Mouse (Mus musculus): Measurements from ENCODE around the gene Flot1. TPM values are rescaled to one million over a fixed set of nuclear protein-coding genes. Genes with fewer than 3 reads are reported as not detected.
"Not testable (repeated sequence)": the region's sequence is repeated elsewhere in the genome, so short reads cannot be mapped to it uniquely, and the experiment has no call there.

The Flot1 gene
- polyA plus RNA-seq, 1 experiment from 2014 or later = 59.3 TPM

- peak overlapping the region; percentile 99 for H3K9ac ChIP-seq (ENCODE audit: low read depth, low read length)
- H3K27me3 ChIP-seq (replicated peaks; ENCODE audit: control insufficient read depth, insufficient read depth, low read length) = no peaks in the 10 kb centered on the region
- no peaks in the 10 kb centered on the region for H3K9me3 ChIP-seq (ENCODE audit: control insufficient read depth, low read length)
- H3K27ac ChIP-seq (ENCODE audit: low read depth, low read length) = peak overlapping the region; percentile 98
- H3K36me3 ChIP-seq (ENCODE audit: control insufficient read depth, insufficient read depth, low read length) = peaks cover 33% of the 10 kb centered on the region
- H3K4me3 ChIP-seq (ENCODE audit: low read depth, low read length) = peak overlapping the region; percentile 89
- DNase-seq (ENCODE audit: low spot score) (peak; percentile 69), ATAC-seq (replicated peaks; ENCODE audit: low FRiP score) (no peak)
- H3K4me2 ChIP-seq = peak overlapping the region; percentile 95
- peaks cover 30% of the 10 kb centered on the region for H3K4me1 ChIP-seq (replicated peaks; ENCODE audit: control insufficient read depth, insufficient read depth, low read length)
- WGBS = 7% methylated on average over 24 of the region's 24 CpGs
Observed at GRCm38 (mm10) chr17:35836178-35836965, 13.3 kb downstream of the Flot1 start.

DNA sequence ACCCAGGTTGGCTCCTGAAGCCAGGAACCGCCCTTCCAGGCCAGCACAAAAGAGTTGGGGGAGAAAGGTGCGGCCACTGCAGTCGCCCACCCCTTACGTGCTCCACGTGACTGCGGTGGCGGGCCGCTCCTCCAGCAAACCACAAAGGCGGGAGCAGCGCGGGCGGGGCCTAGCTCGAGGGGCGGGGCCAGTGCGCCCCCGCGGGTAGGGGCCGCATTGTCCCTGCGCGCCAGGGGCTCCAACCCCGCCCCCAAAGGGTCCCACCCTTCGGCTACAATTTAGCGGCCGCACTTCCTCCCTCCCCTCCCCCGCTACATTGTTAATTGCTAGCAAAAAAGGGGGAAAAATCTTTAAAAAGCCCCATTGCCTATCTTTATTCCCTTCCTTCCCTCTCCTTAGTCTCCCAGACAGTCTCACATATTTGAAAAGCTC lies 14.0 kb downstream of the Flot1 start:
- H3K4me2 ChIP-seq = peak overlapping the region; percentile 95
- peaks cover 31% of the 10 kb centered on the region for H3K36me3 ChIP-seq (ENCODE audit: control insufficient read depth, insufficient read depth, low read length)
- H3K27me3 ChIP-seq (replicated peaks; ENCODE audit: control insufficient read depth, insufficient read depth, low read length) = no peaks in the 10 kb centered on the region
- DNase-seq (ENCODE audit: low spot score) (peak; percentile 96), ATAC-seq (replicated peaks; ENCODE audit: low FRiP score) (peak; percentile 48)
- no peaks in the 10 kb centered on the region for H3K9me3 ChIP-seq (ENCODE audit: control insufficient read depth, low read length)
- peak overlapping the region; percentile 98 for H3K27ac ChIP-seq (ENCODE audit: low read depth, low read length)
- H3K9ac ChIP-seq (ENCODE audit: low read depth, low read length) = peak overlapping the region; percentile 99
- H3K4me1 ChIP-seq (replicated peaks; ENCODE audit: control insufficient read depth, insufficient read depth, low read length) = peaks cover 30% of the 10 kb centered on the region
- H3K4me3 ChIP-seq (ENCODE audit: low read depth, low read length) = peak overlapping the region; percentile 89
- under 1% methylated on average over 25 of the region's 25 CpGs for WGBS

- WGBS = 0% methylated on average over 18 of the region's 18 CpGs
Observed at GRCm38 (mm10) chr17:35837487-35837886, 14.5 kb downstream of the Flot1 start.

GRCm38 (mm10) chr17:35838122-35838544 lies 15.1 kb downstream of the Flot1 start, which contains the start of gene Tubb5:
TSS of gene Tubb5 (minus strand) at chr17:35838306.
- 1% methylated on average over 29 of the region's 29 CpGs for WGBS
- Histone ChIP-seq H3K4me2 (peak within 1 kb of the TSS; percentile 95), H3K9ac (ENCODE audit: low read depth, low read length) (peak within 1 kb of the TSS; percentile 99), H3K27ac (ENCODE audit: low read depth, low read length) (peak within 1 kb of the TSS; percentile 98), H3K4me3 (ENCODE audit: low read depth, low read length) (peak within 1 kb of the TSS; percentile 89), H3K4me1 (replicated peaks; ENCODE audit: control insufficient read depth, insufficient read depth, low read length) (peaks cover 30% of the 10 kb centered on the region), H3K27me3 (replicated peaks; ENCODE audit: control insufficient read depth, insufficient read depth, low read length) (no peaks in the 10 kb centered on the region), H3K9me3 (ENCODE audit: control insufficient read depth, low read length) (no peaks in the 10 kb centered on the region), H3K36me3 (ENCODE audit: control insufficient read depth, insufficient read depth, low read length) (peaks cover 31% of the 10 kb centered on the region)
- DNase-seq (ENCODE audit: low spot score) = peak; percentile 97
- peak; percentile 74 for ATAC-seq (replicated peaks; ENCODE audit: low FRiP score)

More at GRCm38 (mm10) chr17:35837487-35837886, 14.5 kb downstream of the Flot1 start:
- H3K4me2 ChIP-seq = peak overlapping the region; percentile 95
- H3K4me1 ChIP-seq (replicated peaks; ENCODE audit: control insufficient read depth, insufficient read depth, low read length) = peaks cover 30% of the 10 kb centered on the region
- H3K9ac ChIP-seq (ENCODE audit: low read depth, low read length) = peak overlapping the region; percentile 99
- H3K27ac ChIP-seq (ENCODE audit: low read depth, low read length) = peak overlapping the region; percentile 98
- H3K27me3 ChIP-seq (replicated peaks; ENCODE audit: control insufficient read depth, insufficient read depth, low read length) = no peaks in the 10 kb centered on the region
- peak; percentile 74 for DNase-seq (ENCODE audit: low spot score)
- H3K4me3 ChIP-seq (ENCODE audit: low read depth, low read length) = peak overlapping the region; percentile 89
- ATAC-seq (replicated peaks; ENCODE audit: low FRiP score) = 0 out of 2 replicates have a peak, but pooled peaks have one; percentile 2
- H3K36me3 ChIP-seq (ENCODE audit: control insufficient read depth, insufficient read depth, low read length) = peaks cover 31% of the 10 kb centered on the region
- no peaks in the 10 kb centered on the region for H3K9me3 ChIP-seq (ENCODE audit: control insufficient read depth, low read length)

GRCm38 (mm10) chr17:35838570-35838969 lies 15.5 kb downstream of the Flot1 start:
- H3K4me1 ChIP-seq (replicated peaks; ENCODE audit: control insufficient read depth, insufficient read depth, low read length) = peaks cover 30% of the 10 kb centered on the region
- H3K9ac ChIP-seq (ENCODE audit: low read depth, low read length) = peak overlapping the region; percentile 63
- ATAC-seq (replicated peaks; ENCODE audit: low FRiP score) = no peak
- no peak for DNase-seq (ENCODE audit: low spot score)
- peaks cover 31% of the 10 kb centered on the region for H3K36me3 ChIP-seq (ENCODE audit: control insufficient read depth, insufficient read depth, low read length)
- WGBS = 2% methylated on average over 5 of the region's 5 CpGs
- peak overlapping the region; percentile 95 for H3K4me2 ChIP-seq
- no peaks in the 10 kb centered on the region for H3K9me3 ChIP-seq (ENCODE audit: control insufficient read depth, low read length)
- peak overlapping the region; percentile 50 for H3K27ac ChIP-seq (ENCODE audit: low read depth, low read length)
- H3K27me3 ChIP-seq (replicated peaks; ENCODE audit: control insufficient read depth, insufficient read depth, low read length) = no peaks in the 10 kb centered on the region
- H3K4me3 ChIP-seq (ENCODE audit: low read depth, low read length) = peak overlapping the region; percentile 89

GRCm38 (mm10) chr17:35839002-35839401 lies 16.0 kb downstream of the Flot1 start:
- not testable (repeated sequence) for H3K9me3 ChIP-seq (ENCODE audit: control insufficient read depth, low read length); DNase-seq (ENCODE audit: low spot score); H3K27me3 ChIP-seq (replicated peaks; ENCODE audit: control insufficient read depth, insufficient read depth, low read length); ATAC-seq (replicated peaks; ENCODE audit: low FRiP score)
- H3K4me2 ChIP-seq = peak overlapping the region; percentile 95
- H3K4me3 ChIP-seq (ENCODE audit: low read depth, low read length) = peak overlapping the region; percentile 89
- H3K27ac ChIP-seq (ENCODE audit: low read depth, low read length) = peak overlapping the region; percentile 50
- WGBS = 52% methylated on average over 3 of the region's 3 CpGs
- H3K4me1 ChIP-seq (replicated peaks; ENCODE audit: control insufficient read depth, insufficient read depth, low read length) = peaks cover 29% of the 10 kb centered on the region
- H3K36me3 ChIP-seq (ENCODE audit: control insufficient read depth, insufficient read depth, low read length) = peaks cover 28% of the 10 kb centered on the region
- H3K9ac ChIP-seq (ENCODE audit: low read depth, low read length) = peak overlapping the region; percentile 63

- peaks cover 13% of the 10 kb centered on the region for H3K4me1 ChIP-seq (replicated peaks; ENCODE audit: control insufficient read depth, insufficient read depth, low read length)
Observed at GRCm38 (mm10) chr17:35840561-35840960, 17.5 kb downstream of the Flot1 start.

GRCm38 (mm10) chr17:35841076-35841950 lies 18.3 kb downstream of the Flot1 start, which contains the start of gene Mdc1:
TSS of gene Mdc1 (plus strand) at chr17:35841515.
- peak; percentile 97 for DNase-seq (ENCODE audit: low spot score)
- Histone ChIP-seq H3K9me3 (ENCODE audit: control insufficient read depth, low read length) (no peaks in the 10 kb centered on the region), H3K36me3 (ENCODE audit: control insufficient read depth, insufficient read depth, low read length) (peaks cover 19% of the 10 kb centered on the region), H3K27ac (ENCODE audit: low read depth, low read length) (peak within 1 kb of the TSS; percentile 90), H3K4me2 (peak within 1 kb of the TSS; percentile 66), H3K4me1 (replicated peaks; ENCODE audit: control insufficient read depth, insufficient read depth, low read length) (peaks cover 8% of the 10 kb centered on the region), H3K9ac (ENCODE audit: low read depth, low read length) (peak within 1 kb of the TSS; percentile 85), H3K4me3 (ENCODE audit: low read depth, low read length) (peak within 1 kb of the TSS; percentile 62), H3K27me3 (replicated peaks; ENCODE audit: control insufficient read depth, insufficient read depth, low read length) (no peaks in the 10 kb centered on the region)
- peak; percentile 84 for ATAC-seq (replicated peaks; ENCODE audit: low FRiP score)
- WGBS = under 1% methylated on average over 59 of the region's 59 CpGs

More at GRCm38 (mm10) chr17:35840561-35840960, 17.5 kb downstream of the Flot1 start:
- Histone ChIP-seq H3K4me3 (ENCODE audit: low read depth, low read length) (peak overlapping the region; percentile 62), H3K9ac (ENCODE audit: low read depth, low read length) (peak overlapping the region; percentile 85; the same call in 1 of the 2 replicates), H3K9me3 (ENCODE audit: control insufficient read depth, low read length) (no peaks in the 10 kb centered on the region), H3K36me3 (ENCODE audit: control insufficient read depth, insufficient read depth, low read length) (peaks cover 20% of the 10 kb centered on the region), H3K27me3 (replicated peaks; ENCODE audit: control insufficient read depth, insufficient read depth, low read length) (no peaks in the 10 kb centered on the region), H3K4me2 (peak overlapping the region; percentile 66), H3K27ac (ENCODE audit: low read depth, low read length) (peak overlapping the region; percentile 53; the same call in 1 of the 2 replicates)
- DNase-seq (ENCODE audit: low spot score) (no peak), ATAC-seq (replicated peaks; ENCODE audit: low FRiP score) (no peak)
- 47% methylated on average over 14 of the region's 14 CpGs for WGBS

Measured in liver, embryonic 11.5 days (tissue).